Mouse (Mus musculus) cortical plate, adult 2 months (tissue): ENCODE measurements around the gene AU022252.

Experiments
- CTCF ChIP-seq: fragments of 200-500 bp; IDR thresholded peaks from 2 replicates; pipeline ENCODE4 v1.5.1; 2011; ENCODE audit warnings: mild to moderate bottlenecking, control low read depth, low read length; ENCODE audit not compliant: insufficient read depth; ENCODE audit errors: extremely low read depth
- POLR2A ChIP-seq: fragments of 200-500 bp; IDR thresholded peaks from 2 replicates; pipeline ENCODE4 v1.6.1; 2011; ENCODE audit warnings: mild to moderate bottlenecking, low read length, control low read depth; ENCODE audit not compliant: insufficient read depth; ENCODE audit errors: extremely low read depth

GRCm38 (mm10) chr4:119239181-119239682 is 6.7 kb upstream of the AU022252 start:
- peak; percentile 71 for TF ChIP-seq CTCF
- TF ChIP-seq POLR2A: no peak
